Mouse (Mus musculus): ENCODE results near the gene Fam166b. TPM values are rescaled to one million over a fixed set of nuclear protein-coding genes. Genes with fewer than 3 reads are reported as not detected.
A peak's percentile ranks its signal among the peaks of the same experiment; 100 is the strongest.

Fam166b gene
- polyA plus RNA-seq (2015; fragmentation: Nextera tagmentation; extraction: Ambion mirVana), result 0.21 and 0.31 TPM in 2 replicates

DNA sequence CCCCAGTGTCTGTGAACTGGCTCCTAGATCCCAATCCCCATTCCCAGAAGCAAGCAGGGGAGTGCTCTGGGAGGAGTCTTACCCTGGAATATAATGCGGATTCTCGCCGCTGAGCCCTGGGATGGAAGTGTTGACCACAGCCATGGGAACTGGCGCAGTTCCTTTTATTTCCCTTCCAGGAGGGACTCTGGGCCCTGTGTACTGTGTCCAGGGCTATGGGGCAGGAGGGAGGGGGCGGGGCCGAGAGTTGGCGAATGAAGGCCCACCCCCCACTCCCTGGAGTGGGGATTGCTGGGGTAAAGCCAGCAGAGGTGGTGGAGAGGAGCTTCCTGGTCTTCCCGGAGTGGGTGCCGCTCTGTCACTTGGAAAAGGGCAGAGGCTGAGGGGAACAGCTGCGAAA is at the start of gene Fam166b:
Gene Fam166b (minus strand): TSS at position 189 of the 400 bp plus-strand sequence.
- Histone ChIP-seq H3K4me3 (ENCODE audit: low read length) (no peak within 1 kb of the TSS), H3K27ac (ENCODE audit: low read length) (no peak within 1 kb of the TSS), H3K36me3 (ENCODE audit: control insufficient read depth, insufficient read depth) (peaks cover 27% of the 10 kb centered on the region), H3K9me3 (replicated peaks; ENCODE audit: control insufficient read depth, low read length) (no peaks in the 10 kb centered on the region), H3K4me2 (ENCODE audit: low read depth, low read length) (peak within 1 kb of the TSS; percentile 42; the same call in 1 of the 2 replicates), H3K4me1 (ENCODE audit: control insufficient read depth, insufficient read depth, low read length) (peaks cover 3% of the 10 kb centered on the region; the same call in 1 of the 2 replicates), H3K27me3 (ENCODE audit: control insufficient read depth, insufficient read depth, low read length) (peaks cover 21% of the 10 kb centered on the region), H3K9ac (ENCODE audit: low read length) (peak within 1 kb of the TSS; percentile 31)
- peak; percentile 26; the same call in 1 of the 2 replicates for ATAC-seq (replicated peaks; ENCODE audit: extremely low read depth, insufficient read depth, low FRiP score)
- WGBS, result 13% methylated on average over 10 of the region's 10 CpGs

DNA sequence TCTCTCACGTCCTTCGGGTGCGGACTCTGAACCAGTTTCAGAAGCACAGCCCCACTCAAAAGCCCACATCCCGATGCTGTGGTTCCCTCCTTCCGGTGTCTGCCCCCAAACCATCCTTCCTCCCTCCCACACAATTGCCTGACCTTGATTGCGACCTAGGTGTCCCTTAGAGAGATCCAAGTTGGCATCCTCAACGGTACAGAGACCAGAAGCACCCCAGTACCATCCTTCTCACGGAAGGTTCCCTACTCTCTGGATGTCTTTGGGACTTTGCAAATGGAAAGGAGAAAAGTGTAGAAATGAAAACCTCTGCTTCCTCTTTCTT is 49.6 kb upstream of the Fam166b start:
- peaks cover 4% of the 10 kb centered on the region; the same call in 1 of the 2 replicates for H3K4me1 ChIP-seq (ENCODE audit: control insufficient read depth, insufficient read depth, low read length)
- H3K36me3 ChIP-seq (ENCODE audit: control insufficient read depth, insufficient read depth), result no peaks in the 10 kb centered on the region
- peak overlapping the region; percentile 58 for H3K9ac ChIP-seq (ENCODE audit: low read length)
- H3K27ac ChIP-seq (ENCODE audit: low read length), result peak overlapping the region; percentile 62
- peak overlapping the region; percentile 58 for H3K4me2 ChIP-seq (ENCODE audit: low read depth, low read length)
- WGBS, result 44% methylated on average over 8 of the region's 8 CpGs
- H3K9me3 ChIP-seq (replicated peaks; ENCODE audit: control insufficient read depth, low read length), result no peaks in the 10 kb centered on the region
- H3K27me3 ChIP-seq (ENCODE audit: control insufficient read depth, insufficient read depth, low read length), result no peaks in the 10 kb centered on the region
- 0 out of 2 replicates have a peak, but pooled peaks have one; percentile 7 for ATAC-seq (replicated peaks; ENCODE audit: extremely low read depth, insufficient read depth, low FRiP score)
- peak overlapping the region; percentile 43 for H3K4me3 ChIP-seq (ENCODE audit: low read length)

DNA sequence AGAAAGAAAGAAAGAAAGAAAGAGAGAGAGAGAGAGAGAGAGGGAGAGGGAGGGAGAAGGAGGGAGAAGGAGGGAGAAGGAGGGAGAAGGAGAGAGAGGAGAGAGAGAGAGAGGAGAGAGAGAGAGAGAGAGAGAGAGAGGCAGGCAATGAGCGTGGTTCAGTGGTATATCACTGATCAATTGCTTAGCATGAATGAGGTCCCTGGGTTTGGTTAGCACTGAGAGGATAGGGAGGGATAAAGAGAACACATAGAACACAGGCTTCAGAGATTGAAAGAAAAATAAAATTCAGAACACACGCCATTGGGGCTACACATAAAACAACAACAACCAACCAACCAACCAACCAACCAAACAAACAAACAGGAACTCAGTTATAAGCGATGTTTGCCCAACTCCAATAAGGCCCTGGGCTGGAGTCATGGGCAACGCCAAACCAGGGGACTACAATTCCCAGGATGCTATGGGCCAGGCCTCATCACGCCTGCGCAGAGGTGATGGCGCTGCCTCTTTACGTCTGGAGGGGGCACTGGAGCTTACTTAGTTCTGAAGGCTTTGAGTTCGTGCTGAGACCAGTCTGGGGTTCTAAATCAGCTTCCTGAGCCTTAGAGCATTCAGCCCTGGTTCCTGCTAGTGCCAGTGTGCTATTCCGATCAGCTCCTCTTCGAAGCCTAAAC is 49.1 kb upstream of the Fam166b start:
- Histone ChIP-seq H3K36me3 (ENCODE audit: control insufficient read depth, insufficient read depth) (no peaks in the 10 kb centered on the region), H3K27me3 (ENCODE audit: control insufficient read depth, insufficient read depth, low read length) (no peaks in the 10 kb centered on the region), H3K27ac (ENCODE audit: low read length) (peak overlapping the region; percentile 62), H3K9me3 (replicated peaks; ENCODE audit: control insufficient read depth, low read length) (no peaks in the 10 kb centered on the region), H3K4me1 (ENCODE audit: control insufficient read depth, insufficient read depth, low read length) (peaks cover 4% of the 10 kb centered on the region; the same call in 1 of the 2 replicates), H3K4me3 (ENCODE audit: low read length) (peak overlapping the region; percentile 43), H3K4me2 (ENCODE audit: low read depth, low read length) (peak overlapping the region; percentile 58), H3K9ac (ENCODE audit: low read length) (peak overlapping the region; percentile 58)
- ATAC-seq (replicated peaks; ENCODE audit: extremely low read depth, insufficient read depth, low FRiP score), result peak; percentile 91
- WGBS, result 16% methylated on average over 11 of the region's 11 CpGs

DNA sequence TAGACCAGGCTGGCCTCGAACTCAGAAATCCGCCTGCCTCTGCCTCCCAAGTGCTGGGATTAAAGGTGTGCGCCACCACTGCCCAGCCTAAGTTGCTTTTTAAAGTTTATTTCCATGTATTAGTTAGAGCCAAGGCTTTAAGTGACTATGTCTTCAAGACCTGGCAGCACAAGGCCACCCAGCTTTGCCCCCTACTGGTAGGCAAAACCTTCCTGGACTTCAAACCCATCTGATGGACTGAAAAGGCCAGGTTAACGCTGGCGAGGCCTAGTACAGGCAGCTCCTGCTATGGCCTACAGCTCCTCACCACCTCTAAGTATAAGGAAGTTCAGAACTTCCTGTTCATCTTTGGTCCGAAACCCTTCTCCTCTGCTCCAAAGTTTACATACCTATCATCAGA is 47.7 kb upstream of the Fam166b start:
- no peaks in the 10 kb centered on the region for H3K36me3 ChIP-seq (ENCODE audit: control insufficient read depth, insufficient read depth)
- peaks cover 4% of the 10 kb centered on the region; the same call in 1 of the 2 replicates for H3K4me1 ChIP-seq (ENCODE audit: control insufficient read depth, insufficient read depth, low read length)
- no peak overlapping the region for H3K4me2 ChIP-seq (ENCODE audit: low read depth, low read length)
- 87% methylated on average over 6 of the region's 6 CpGs for WGBS
- no peaks in the 10 kb centered on the region for H3K9me3 ChIP-seq (replicated peaks; ENCODE audit: control insufficient read depth, low read length)
- no peak overlapping the region for H3K9ac ChIP-seq (ENCODE audit: low read length)
- ATAC-seq (replicated peaks; ENCODE audit: extremely low read depth, insufficient read depth, low FRiP score), result no peak
- H3K4me3 ChIP-seq (ENCODE audit: low read length), result no peak overlapping the region
- H3K27ac ChIP-seq (ENCODE audit: low read length), result no peak overlapping the region
- H3K27me3 ChIP-seq (ENCODE audit: control insufficient read depth, insufficient read depth, low read length), result no peaks in the 10 kb centered on the region

DNA sequence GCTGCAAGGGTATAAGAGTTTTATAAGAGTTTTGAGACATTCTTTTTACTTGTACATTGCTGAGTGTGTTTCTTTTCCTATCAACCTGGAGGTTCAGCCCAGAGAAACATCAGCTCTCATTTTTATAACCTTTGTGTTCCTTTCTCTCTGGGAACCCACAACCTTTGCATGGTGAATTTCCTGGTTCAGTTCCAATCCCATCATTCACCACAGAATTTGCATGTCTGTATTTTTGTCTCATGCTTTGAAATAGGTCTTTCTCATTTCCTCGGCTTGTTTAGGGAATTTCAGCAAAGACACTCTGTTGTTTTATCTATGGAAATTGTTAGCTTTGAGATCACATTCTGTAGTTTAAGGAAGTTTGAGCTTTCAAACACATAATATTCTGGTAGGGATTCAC is 44.7 kb upstream of the Fam166b start:
- Histone ChIP-seq H3K9ac (ENCODE audit: low read length) (no peak overlapping the region), H3K27me3 (ENCODE audit: control insufficient read depth, insufficient read depth, low read length) (no peaks in the 10 kb centered on the region), H3K4me2 (ENCODE audit: low read depth, low read length) (no peak overlapping the region), H3K4me1 (ENCODE audit: control insufficient read depth, insufficient read depth, low read length) (peaks cover 4% of the 10 kb centered on the region; the same call in 1 of the 2 replicates), H3K4me3 (ENCODE audit: low read length) (no peak overlapping the region), H3K27ac (ENCODE audit: low read length) (no peak overlapping the region), H3K36me3 (ENCODE audit: control insufficient read depth, insufficient read depth) (no peaks in the 10 kb centered on the region), H3K9me3 (replicated peaks; ENCODE audit: control insufficient read depth, low read length) (no peaks in the 10 kb centered on the region)
- 50% methylated on average over 1 of the region's 1 CpGs for WGBS
- no peak for ATAC-seq (replicated peaks; ENCODE audit: extremely low read depth, insufficient read depth, low FRiP score)

DNA sequence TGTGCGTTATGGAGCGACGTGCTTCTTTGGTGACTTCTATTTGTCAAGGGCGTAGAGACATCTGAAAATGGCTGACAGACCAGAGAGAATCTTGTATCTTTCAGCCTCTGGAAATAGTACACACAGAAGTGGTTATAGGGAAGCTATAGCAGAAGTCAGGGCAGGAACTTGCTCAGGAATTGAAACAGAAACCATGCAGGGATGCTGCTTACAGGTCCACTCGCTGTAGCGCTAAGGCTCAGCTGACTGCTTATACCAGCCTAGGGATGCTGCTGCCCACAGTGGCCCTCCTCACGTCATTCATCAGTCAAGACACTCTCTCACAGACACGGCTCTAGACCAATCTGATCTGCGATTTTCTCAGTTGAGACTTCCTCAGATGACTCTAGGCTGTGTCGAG is 41.4 kb upstream of the Fam166b start:
- no peaks in the 10 kb centered on the region for H3K27me3 ChIP-seq (ENCODE audit: control insufficient read depth, insufficient read depth, low read length)
- no peak overlapping the region for H3K27ac ChIP-seq (ENCODE audit: low read length)
- H3K9me3 ChIP-seq (replicated peaks; ENCODE audit: control insufficient read depth, low read length), result no peaks in the 10 kb centered on the region
- 90% methylated on average over 10 of the region's 10 CpGs for WGBS
- H3K36me3 ChIP-seq (ENCODE audit: control insufficient read depth, insufficient read depth), result no peaks in the 10 kb centered on the region
- H3K4me1 ChIP-seq (ENCODE audit: control insufficient read depth, insufficient read depth, low read length), result no peaks in the 10 kb centered on the region
- ATAC-seq (replicated peaks; ENCODE audit: extremely low read depth, insufficient read depth, low FRiP score), result no peak
- no peak overlapping the region for H3K9ac ChIP-seq (ENCODE audit: low read length)
- no peak overlapping the region for H3K4me3 ChIP-seq (ENCODE audit: low read length)
- H3K4me2 ChIP-seq (ENCODE audit: low read depth, low read length), result no peak overlapping the region

- 79% methylated on average over 7 of the region's 7 CpGs for WGBS
- Histone ChIP-seq H3K36me3 (ENCODE audit: control insufficient read depth, insufficient read depth) (no peaks in the 10 kb centered on the region), H3K4me3 (ENCODE audit: low read length) (no peak overlapping the region), H3K4me1 (ENCODE audit: control insufficient read depth, insufficient read depth, low read length) (no peaks in the 10 kb centered on the region), H3K4me2 (ENCODE audit: low read depth, low read length) (no peak overlapping the region), H3K27me3 (ENCODE audit: control insufficient read depth, insufficient read depth, low read length) (no peaks in the 10 kb centered on the region), H3K27ac (ENCODE audit: low read length) (no peak overlapping the region), H3K9me3 (replicated peaks; ENCODE audit: control insufficient read depth, low read length) (no peaks in the 10 kb centered on the region), H3K9ac (ENCODE audit: low read length) (no peak overlapping the region)
- ATAC-seq (replicated peaks; ENCODE audit: extremely low read depth, insufficient read depth, low FRiP score), result no peak
Observed at GRCm38 (mm10) chr4:43466872-43467271, 37.9 kb upstream of the Fam166b start.

- no peaks in the 10 kb centered on the region for H3K27me3 ChIP-seq (ENCODE audit: control insufficient read depth, insufficient read depth, low read length)
- H3K4me1 ChIP-seq (ENCODE audit: control insufficient read depth, insufficient read depth, low read length), result no peaks in the 10 kb centered on the region
- H3K9ac ChIP-seq (ENCODE audit: low read length), result no peak overlapping the region
- H3K4me2 ChIP-seq (ENCODE audit: low read depth, low read length), result no peak overlapping the region
- no peak overlapping the region for H3K4me3 ChIP-seq (ENCODE audit: low read length)
- no peaks in the 10 kb centered on the region for H3K9me3 ChIP-seq (replicated peaks; ENCODE audit: control insufficient read depth, low read length)
- 80% methylated on average over 6 of the region's 6 CpGs for WGBS
- ATAC-seq (replicated peaks; ENCODE audit: extremely low read depth, insufficient read depth, low FRiP score), result no peak
- H3K27ac ChIP-seq (ENCODE audit: low read length), result no peak overlapping the region
- H3K36me3 ChIP-seq (ENCODE audit: control insufficient read depth, insufficient read depth), result no peaks in the 10 kb centered on the region
Observed at GRCm38 (mm10) chr4:43465935-43466334, 37.0 kb upstream of the Fam166b start.

DNA sequence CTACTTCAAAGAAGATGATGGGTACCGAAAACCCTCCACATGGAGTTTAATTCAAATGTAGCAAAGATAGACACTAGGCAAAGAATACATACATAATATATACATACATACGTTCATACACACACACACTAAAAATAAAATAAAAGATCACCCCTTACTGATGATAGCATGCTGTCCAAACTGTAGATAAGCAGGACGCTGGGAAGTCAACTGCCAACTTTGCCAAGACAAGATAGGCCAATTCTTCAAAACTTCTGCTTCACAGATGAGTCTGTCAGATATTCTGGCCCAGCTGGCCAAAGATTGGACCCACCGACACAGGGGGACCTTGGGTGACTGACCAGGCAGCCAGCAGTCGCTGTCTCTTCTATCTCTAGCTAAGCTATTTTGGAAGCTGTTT is 34.2 kb upstream of the Fam166b start:
- no peak overlapping the region for H3K9ac ChIP-seq (ENCODE audit: low read length)
- no peaks in the 10 kb centered on the region for H3K36me3 ChIP-seq (ENCODE audit: control insufficient read depth, insufficient read depth)
- H3K4me2 ChIP-seq (ENCODE audit: low read depth, low read length), result no peak overlapping the region
- no peaks in the 10 kb centered on the region for H3K4me1 ChIP-seq (ENCODE audit: control insufficient read depth, insufficient read depth, low read length)
- ATAC-seq (replicated peaks; ENCODE audit: extremely low read depth, insufficient read depth, low FRiP score), result no peak
- H3K4me3 ChIP-seq (ENCODE audit: low read length), result no peak overlapping the region
- H3K27me3 ChIP-seq (ENCODE audit: control insufficient read depth, insufficient read depth, low read length), result no peaks in the 10 kb centered on the region
- WGBS, result 76% methylated on average over 5 of the region's 5 CpGs
- H3K9me3 ChIP-seq (replicated peaks; ENCODE audit: control insufficient read depth, low read length), result no peaks in the 10 kb centered on the region
- H3K27ac ChIP-seq (ENCODE audit: low read length), result no peak overlapping the region

All from heart, embryonic 16.5 days (tissue).